Mouse (Mus musculus) midbrain, postnatal 0 days (tissue): ENCODE measurements around the gene Plekho1. TPM values are rescaled to one million over a fixed set of nuclear protein-coding genes. Genes with fewer than 3 reads are reported as not detected.

ENCODE experiments used
- ATAC-seq: fragments of 200-750 bp; cut with Nextera tagmentation; 2 replicates; pipeline ENCODE4 v1.8.0; 2017; ENCODE audit warnings: moderate number of reproducible peaks, mild to moderate bottlenecking, moderate TSS enrichment, moderate library complexity; ENCODE audit not compliant: low FRiP score
- DNase-seq: peaks from one replicate; pipeline ENCODE4 v3.0.0-alpha.2; 2015; ENCODE audit warnings: low spot score
- H3K27ac ChIP-seq: fragments of 300-500 bp; sonication (generic); 2 replicates; pipeline ENCODE4 v1.5.1; 2014; ENCODE audit warnings: low read depth, mild to moderate bottlenecking, low read length, mixed read lengths
- H3K27me3 ChIP-seq: fragments of 300-500 bp; sonication (generic); 2 replicates; pipeline ENCODE4 v1.6.1; 2014; ENCODE audit warnings: low read length, control low read depth, mixed read lengths; ENCODE audit not compliant: insufficient read depth
- H3K36me3 ChIP-seq: fragments of 300-500 bp; sonication (generic); 2 replicates; pipeline ENCODE4 v1.6.1; 2014; ENCODE audit warnings: low read length, control low read depth, mixed read lengths; ENCODE audit not compliant: insufficient read depth
- H3K4me1 ChIP-seq: fragments of 300-500 bp; sonication (generic); 2 replicates; pipeline ENCODE4 v1.6.1; 2014; ENCODE audit warnings: mild to moderate bottlenecking, control low read depth, antibody characterized with exemption, low read length, mixed read lengths; ENCODE audit not compliant: insufficient read depth
- H3K4me2 ChIP-seq: fragments of 300-500 bp; sonication (generic); 2 replicates; pipeline ENCODE4 v1.6.1; 2014; ENCODE audit warnings: low read depth, mild to moderate bottlenecking, low read length, mixed read lengths; ENCODE audit not compliant: poor library complexity, severe bottlenecking
- H3K4me3 ChIP-seq: fragments of 300-500 bp; sonication (generic); 2 replicates; pipeline ENCODE4 v1.5.1; 2014; ENCODE audit warnings: low read depth, mild to moderate bottlenecking, low read length, moderate library complexity
- H3K9ac ChIP-seq: fragments of 300-500 bp; sonication (generic); replicated peaks from 2 replicates; pipeline ENCODE4 v1.6.1; 2014; ENCODE audit warnings: mild to moderate bottlenecking, low read length, moderate library complexity, mixed read lengths; ENCODE audit not compliant: poor library complexity, severe bottlenecking
- H3K9me3 ChIP-seq: fragments of 300-500 bp; sonication (generic); 2 replicates; pipeline ENCODE4 v1.6.1; 2016; ENCODE audit warnings: low read length, control low read depth
- CTCF ChIP-seq: IDR thresholded peaks from 2 replicates; pipeline ENCODE4 v1.5.1; 2016; ENCODE audit warnings: antibody characterized with exemption, mild to moderate bottlenecking
- whole genome bisulfite sequencing: fragments of 180-500 bp; shearing (Covaris S2); extraction: QIAGEN DNeasy Blood & Tissue Kit; methylation state at CpG from one replicate; pipeline ENCODE4 v1.1.7; 2014; 5-methylcytosine and 5-hydroxymethylcytosine counted together
- polyA plus RNA-seq: library from polyadenylated mRNA; unstranded; fragments of >200 nt; fragmentation: Nextera tagmentation; extraction: Ambion mirVana; gene quantifications from 2 replicates; pipeline ENCODE4 v1.2.1, GENCODE M21; 2015
- total RNA-seq: library from RNA; depleted of rRNA; stranded (reverse); fragments of >200 nt; gene quantifications from 2 replicates; pipeline ENCODE4 v1.2.3, GENCODE M21; 2014

The Plekho1 gene
- total and polyA plus RNA-seq, 2 experiments from 2014 or later = 41.2 to 62.7 TPM

DNA sequence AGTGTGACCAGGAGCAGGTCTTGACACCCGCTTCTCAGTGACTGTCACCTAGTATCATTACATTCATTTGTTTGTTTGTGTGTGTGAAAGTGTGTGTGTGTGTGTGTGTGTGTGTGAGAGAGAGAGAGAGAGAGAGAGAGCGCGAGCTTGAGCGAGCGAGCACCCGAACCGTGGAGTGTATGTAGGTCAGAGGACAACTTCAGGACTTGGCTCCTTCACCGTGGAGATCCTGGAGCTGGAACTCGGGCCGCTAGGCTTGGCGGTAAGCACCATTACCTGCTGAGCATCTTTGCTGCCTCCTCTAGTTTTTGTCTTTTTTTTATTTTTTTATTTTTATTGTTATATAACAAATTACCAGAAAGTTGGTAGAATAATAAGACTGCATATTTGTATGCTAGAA, 34.0 kb upstream of the Plekho1 start:
- H3K36me3 ChIP-seq = peaks cover 25% of the 10 kb centered on the region
- H3K4me2 ChIP-seq = no peak overlapping the region
- H3K9ac ChIP-seq = no peak overlapping the region
- H3K27me3 ChIP-seq = no peaks in the 10 kb centered on the region
- no peak overlapping the region for H3K4me3 ChIP-seq
- ATAC-seq (no peak), DNase-seq (no peak)
- H3K27ac ChIP-seq = no peak overlapping the region
- 92% methylated on average over 11 of the region's 11 CpGs for WGBS
- TF ChIP-seq CTCF = no peak
- H3K9me3 ChIP-seq = no peaks in the 10 kb centered on the region
- no peaks in the 10 kb centered on the region for H3K4me1 ChIP-seq

DNA sequence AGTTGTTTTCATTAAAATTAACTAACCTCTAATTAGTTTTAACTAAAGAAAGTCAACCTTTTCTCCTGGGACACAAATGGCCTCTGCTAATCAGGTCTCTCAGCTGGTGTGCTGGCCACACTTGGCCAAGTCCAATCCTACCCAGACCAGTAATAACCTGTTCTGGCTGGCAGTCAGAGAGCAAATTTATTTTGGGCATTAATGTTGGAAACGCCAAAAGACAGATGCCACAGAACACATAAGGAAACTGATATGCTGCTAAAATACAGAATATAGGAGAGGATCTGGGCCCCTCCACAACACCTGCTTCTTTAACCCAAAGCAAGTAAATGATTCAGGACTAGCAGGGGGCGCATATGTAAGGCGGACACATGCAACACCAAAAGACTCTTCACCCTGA, 33.5 kb upstream of the Plekho1 start:
- no peak overlapping the region for H3K9ac ChIP-seq
- no peaks in the 10 kb centered on the region for H3K4me1 ChIP-seq
- DNase-seq (no peak), ATAC-seq (no peak)
- 92% methylated on average over 3 of the region's 3 CpGs for WGBS
- no peak overlapping the region for H3K4me2 ChIP-seq
- no peak overlapping the region for H3K4me3 ChIP-seq
- H3K27ac ChIP-seq = no peak overlapping the region
- H3K27me3 ChIP-seq = no peaks in the 10 kb centered on the region
- H3K9me3 ChIP-seq = no peaks in the 10 kb centered on the region
- no peak for TF ChIP-seq CTCF
- H3K36me3 ChIP-seq = peaks cover 25% of the 10 kb centered on the region

DNA sequence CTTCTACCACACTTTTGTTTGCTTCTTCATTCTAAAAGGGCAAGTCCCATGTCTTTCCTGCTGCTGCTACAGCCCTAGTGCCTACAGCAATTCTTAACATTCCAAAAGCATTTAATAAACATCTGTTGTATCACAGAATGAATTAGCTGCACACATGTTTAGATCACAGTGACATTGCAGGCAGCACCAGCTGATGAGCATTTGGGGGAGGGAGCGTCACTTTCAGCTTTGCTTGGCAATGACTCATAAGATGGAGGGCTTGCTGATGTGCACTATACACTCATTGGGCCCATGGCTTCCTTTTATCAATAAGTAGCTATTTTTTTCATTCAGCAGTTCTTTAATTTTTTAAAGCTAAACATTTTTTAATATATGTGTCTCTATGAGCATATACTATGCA, 32.1 kb upstream of the Plekho1 start:
- 90% methylated on average over 1 of the region's 1 CpGs for WGBS
- no peak overlapping the region for H3K4me3 ChIP-seq
- no peak overlapping the region for H3K4me2 ChIP-seq
- no peaks in the 10 kb centered on the region for H3K9me3 ChIP-seq
- no peak overlapping the region for H3K27ac ChIP-seq
- H3K27me3 ChIP-seq = no peaks in the 10 kb centered on the region
- DNase-seq (no peak), ATAC-seq (no peak)
- peaks cover 16% of the 10 kb centered on the region for H3K36me3 ChIP-seq
- no peak for TF ChIP-seq CTCF
- H3K9ac ChIP-seq = no peak overlapping the region
- no peaks in the 10 kb centered on the region for H3K4me1 ChIP-seq

DNA sequence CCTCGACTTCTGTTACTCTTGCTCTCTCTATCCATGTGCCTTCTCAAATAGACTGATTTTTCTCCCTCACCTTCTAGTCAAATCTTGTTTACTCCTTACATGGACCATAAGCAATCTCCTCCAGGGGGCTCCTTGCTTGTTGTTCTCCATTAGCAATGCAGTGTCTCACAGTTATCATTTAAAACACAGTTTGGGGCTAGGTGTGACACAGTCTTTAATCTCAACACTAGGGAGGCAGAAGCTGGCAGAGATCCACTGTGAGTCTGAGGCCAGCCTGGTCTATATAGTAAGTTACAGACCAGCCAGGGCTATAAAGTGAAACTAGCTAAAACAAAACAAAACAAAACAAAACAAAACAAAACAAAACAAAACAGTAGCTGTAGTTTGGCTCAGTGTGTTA, 31.3 kb upstream of the Plekho1 start:
- no peaks in the 10 kb centered on the region for H3K4me1 ChIP-seq
- WGBS = 92% methylated on average over 1 of the region's 1 CpGs
- H3K4me2 ChIP-seq = no peak overlapping the region
- ATAC-seq (no peak), DNase-seq (no peak)
- H3K4me3 ChIP-seq = no peak overlapping the region
- H3K27ac ChIP-seq = no peak overlapping the region
- no peaks in the 10 kb centered on the region for H3K9me3 ChIP-seq
- H3K36me3 ChIP-seq = peaks cover 10% of the 10 kb centered on the region
- H3K9ac ChIP-seq = no peak overlapping the region
- H3K27me3 ChIP-seq = no peaks in the 10 kb centered on the region
- TF ChIP-seq CTCF = no peak

DNA sequence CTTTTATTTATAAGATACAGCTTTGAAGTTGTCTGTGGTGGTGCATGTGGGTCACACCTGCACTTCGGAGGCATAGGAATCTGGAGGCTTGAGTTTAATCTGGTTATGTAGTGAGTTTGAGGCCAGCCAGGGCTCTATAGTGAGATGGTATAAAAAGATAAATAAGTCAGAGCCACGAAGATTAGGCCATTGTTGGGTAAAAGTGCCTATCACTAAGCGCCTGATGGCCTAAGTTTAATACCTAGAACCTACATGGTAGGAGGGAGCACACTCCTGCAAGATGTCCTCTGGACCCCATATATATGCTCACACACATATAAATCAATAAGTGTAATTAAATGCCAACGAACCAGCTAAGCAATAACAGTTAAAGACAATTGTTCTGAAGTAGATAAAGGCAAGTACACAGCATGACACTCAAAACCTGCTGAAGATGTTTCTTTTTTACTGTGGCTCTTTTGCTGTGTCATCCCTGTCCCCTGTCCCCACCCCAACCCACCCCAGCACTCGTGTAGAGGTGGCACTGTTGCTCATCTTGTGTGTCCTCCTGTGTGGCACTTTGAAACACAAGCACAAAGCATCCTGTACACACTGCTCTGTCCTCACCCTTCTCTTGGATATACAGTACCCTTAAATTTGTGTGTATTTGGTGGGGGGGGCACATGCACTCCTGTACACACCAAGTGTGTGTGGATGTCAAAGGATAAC, 25.8 kb upstream of the Plekho1 start:
- H3K4me1 ChIP-seq = no peaks in the 10 kb centered on the region
- no peak overlapping the region for H3K27ac ChIP-seq
- H3K4me2 ChIP-seq = no peak overlapping the region
- H3K9me3 ChIP-seq = no peaks in the 10 kb centered on the region
- ATAC-seq (no peak), DNase-seq (no peak)
- H3K36me3 ChIP-seq = peaks cover 12% of the 10 kb centered on the region
- H3K27me3 ChIP-seq = no peaks in the 10 kb centered on the region
- WGBS = 79% methylated on average over 5 of the region's 5 CpGs
- no peak overlapping the region for H3K4me3 ChIP-seq
- no peak for TF ChIP-seq CTCF
- H3K9ac ChIP-seq = no peak overlapping the region

DNA sequence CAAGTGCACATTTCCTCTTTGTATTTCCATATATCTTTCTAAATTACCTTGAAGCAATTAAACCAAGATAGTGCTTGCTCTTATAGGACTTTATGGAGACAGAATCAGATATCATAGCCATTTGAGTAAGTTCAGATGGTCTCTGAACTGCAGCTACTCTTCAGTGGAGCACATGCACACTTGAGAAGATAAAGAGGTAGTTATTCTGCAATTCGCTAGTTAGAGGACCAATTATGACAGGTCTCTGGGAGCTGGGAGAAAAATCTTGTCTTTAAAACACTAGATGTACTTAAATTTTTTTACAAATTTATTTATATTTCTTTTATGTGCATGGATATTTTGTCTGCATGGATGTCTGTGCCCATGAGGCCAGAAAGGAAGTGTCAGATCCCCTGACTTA, 24.9 kb upstream of the Plekho1 start:
- 95% methylated on average over 1 of the region's 1 CpGs for WGBS
- ATAC-seq (no peak), DNase-seq (no peak)
- no peak overlapping the region for H3K9ac ChIP-seq
- no peak overlapping the region for H3K4me2 ChIP-seq
- TF ChIP-seq CTCF = no peak
- no peak overlapping the region for H3K27ac ChIP-seq
- H3K36me3 ChIP-seq = peaks cover 12% of the 10 kb centered on the region
- H3K27me3 ChIP-seq = no peaks in the 10 kb centered on the region
- no peak overlapping the region for H3K4me3 ChIP-seq
- no peaks in the 10 kb centered on the region for H3K9me3 ChIP-seq
- no peaks in the 10 kb centered on the region for H3K4me1 ChIP-seq
